Mouse (Mus musculus) forebrain, embryonic 11.5 days (tissue): ENCODE data around the gene A930033H14Rik. TPM values are rescaled to one million over a fixed set of nuclear protein-coding genes. Genes with fewer than 3 reads are reported as not detected.

ENCODE experiments used
- ATAC-seq: fragments of 200-750 bp; cut with Nextera tagmentation; replicated peaks from 2 replicates; pipeline ENCODE4 v1.8.0; 2017; ENCODE audit warnings: moderate TSS enrichment; ENCODE audit not compliant: low FRiP score
- DNase-seq: peaks from one replicate; pipeline ENCODE4 v3.0.0-alpha.2; 2017; ENCODE audit warnings: low spot score
- H3K27ac ChIP-seq: fragments of 300-500 bp; sonication (generic); 2 replicates; pipeline ENCODE4 v1.5.1; 2014; ENCODE audit warnings: low read depth, low read length
- H3K27me3 ChIP-seq: fragments of 300-500 bp; sonication (generic); 2 replicates; pipeline ENCODE4 v1.6.1; 2014; ENCODE audit warnings: mild to moderate bottlenecking, low read length, mixed read lengths; ENCODE audit not compliant: control insufficient read depth, insufficient read depth
- H3K36me3 ChIP-seq: fragments of 300-500 bp; sonication (generic); 2 replicates; pipeline ENCODE4 v1.6.1; 2014; ENCODE audit warnings: mild to moderate bottlenecking, low read length, moderate library complexity, mixed read lengths; ENCODE audit not compliant: control insufficient read depth, insufficient read depth
- H3K4me1 ChIP-seq: fragments of 300-500 bp; sonication (generic); replicated peaks from 2 replicates; pipeline ENCODE4 v1.6.1; 2014; ENCODE audit warnings: low read length, mixed read lengths; ENCODE audit not compliant: control insufficient read depth, insufficient read depth
- H3K4me2 ChIP-seq: fragments of 300-500 bp; sonication (generic); 2 replicates; pipeline ENCODE4 v1.6.1; 2014; ENCODE audit warnings: low read depth, mild to moderate bottlenecking, low read length, moderate library complexity, mixed read lengths; ENCODE audit not compliant: severe bottlenecking
- H3K4me3 ChIP-seq: fragments of 300-500 bp; sonication (generic); 2 replicates; pipeline ENCODE4 v1.5.1; 2014; ENCODE audit warnings: low read depth, low read length
- H3K9ac ChIP-seq: fragments of 300-500 bp; sonication (generic); 2 replicates; pipeline ENCODE4 v1.6.1; 2014; ENCODE audit warnings: low read length
- H3K9me3 ChIP-seq: fragments of 300-500 bp; sonication (generic); 2 replicates; pipeline ENCODE4 v1.6.1; 2016; ENCODE audit warnings: low read length, mixed read lengths; ENCODE audit not compliant: control insufficient read depth
- WGBS: fragments of 180-500 bp; shearing (Covaris S2); extraction: QIAGEN DNeasy Blood & Tissue Kit; methylation state at CpG from one replicate; pipeline ENCODE4 v1.1.7; 2014; 5-methylcytosine and 5-hydroxymethylcytosine counted together
- polyA plus RNA-seq: library from polyadenylated mRNA; unstranded; fragments of >200 nt; fragmentation: Nextera tagmentation; extraction: Ambion mirVana; gene quantifications from 2 replicates; pipeline ENCODE4 v1.2.1, GENCODE M21; 2014

The A930033H14Rik gene
- polyA plus RNA-seq, 1 experiment from 2014 or later, result 1.9 TPM

- ATAC-seq, result no peak
- Histone ChIP-seq H3K36me3 (no peaks in the 10 kb centered on the region; the same call in 1 of the 2 replicates), H3K4me1 (no peaks in the 10 kb centered on the region), H3K27me3 (no peaks in the 10 kb centered on the region), H3K9me3 (no peaks in the 10 kb centered on the region), H3K9ac (no peak overlapping the region), H3K4me2 (no peak overlapping the region), H3K27ac (no peak overlapping the region), H3K4me3 (no peak overlapping the region)
- 86% methylated on average over 3 of the region's 3 CpGs for WGBS
- DNase-seq, result no peak
Measured at GRCm38 (mm10) chr10:69221955-69222354, 9.1 kb upstream of the A930033H14Rik start.

DNA sequence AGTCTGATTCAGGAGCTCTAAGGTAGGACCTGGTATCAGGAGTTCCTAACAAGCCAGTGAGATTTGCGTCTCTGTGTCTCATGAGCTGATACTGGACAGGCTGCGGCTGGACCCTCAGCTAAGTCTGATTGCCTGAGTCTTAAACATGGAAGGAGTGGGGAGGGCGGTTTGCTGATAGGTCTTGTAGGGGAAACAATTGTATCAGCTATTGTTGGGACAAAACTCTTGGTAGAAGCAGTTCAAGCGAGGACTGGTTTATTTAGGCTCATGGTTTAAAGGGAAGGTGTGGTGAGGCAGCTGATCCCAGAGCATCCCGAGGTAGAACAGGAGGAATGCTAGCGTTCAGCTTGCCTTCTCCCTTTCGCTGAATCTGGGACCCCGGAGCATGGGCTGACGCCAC lies 8.2 kb upstream of the A930033H14Rik start:
- 94% methylated on average over 9 of the region's 9 CpGs for WGBS
- Histone ChIP-seq H3K36me3 (peaks cover 3% of the 10 kb centered on the region; the same call in 1 of the 2 replicates), H3K4me1 (no peaks in the 10 kb centered on the region), H3K9ac (no peak overlapping the region), H3K27ac (no peak overlapping the region), H3K9me3 (no peaks in the 10 kb centered on the region), H3K4me2 (no peak overlapping the region), H3K4me3 (no peak overlapping the region), H3K27me3 (no peaks in the 10 kb centered on the region)
- DNase-seq (no peak), ATAC-seq (no peak)

DNA sequence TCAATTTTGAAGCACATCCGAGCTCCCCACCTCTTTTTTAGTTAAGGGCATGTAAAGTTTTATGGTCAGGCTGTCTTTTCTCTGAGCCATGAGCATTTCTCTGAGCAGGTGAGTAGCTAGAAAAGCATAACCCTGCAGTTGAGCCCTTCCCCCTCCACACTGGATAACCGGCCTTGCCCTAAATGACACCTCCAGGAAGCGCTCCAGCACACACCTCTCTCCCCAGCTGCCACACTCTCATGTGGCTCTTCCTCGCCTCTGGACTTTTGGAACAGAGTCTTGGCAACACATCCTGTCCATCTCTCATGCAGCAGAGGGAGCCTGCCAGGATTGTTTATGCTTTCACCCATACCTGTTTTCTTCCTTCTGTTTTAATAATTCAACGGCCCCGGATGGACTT lies 7.4 kb upstream of the A930033H14Rik start:
- no peak for DNase-seq
- H3K36me3 ChIP-seq, result peaks cover 3% of the 10 kb centered on the region; the same call in 1 of the 2 replicates
- no peaks in the 10 kb centered on the region for H3K27me3 ChIP-seq
- no peaks in the 10 kb centered on the region for H3K4me1 ChIP-seq
- H3K27ac ChIP-seq, result no peak overlapping the region
- no peak overlapping the region for H3K4me2 ChIP-seq
- WGBS, result 86% methylated on average over 6 of the region's 6 CpGs
- no peak for ATAC-seq
- no peak overlapping the region for H3K9ac ChIP-seq
- no peak overlapping the region for H3K4me3 ChIP-seq
- H3K9me3 ChIP-seq, result no peaks in the 10 kb centered on the region

DNA sequence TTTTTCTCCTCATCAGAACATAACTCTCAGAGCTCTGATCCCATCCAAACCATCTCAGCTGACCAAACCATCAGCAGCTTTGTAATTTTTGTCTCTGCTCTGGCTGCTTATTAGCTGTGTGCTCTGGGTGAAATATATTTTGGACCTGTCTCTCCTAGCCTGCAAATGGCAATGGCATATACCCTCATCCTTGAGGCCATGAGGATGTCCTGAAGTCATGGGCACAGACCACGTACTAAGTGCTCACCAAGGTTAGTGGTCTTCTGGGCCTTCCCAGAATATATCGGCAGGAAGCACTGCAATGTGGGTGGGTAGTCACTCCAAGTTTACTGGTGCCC lies 6.4 kb upstream of the A930033H14Rik start:
- H3K4me2 ChIP-seq, result no peak overlapping the region
- peaks cover 3% of the 10 kb centered on the region; the same call in 1 of the 2 replicates for H3K36me3 ChIP-seq
- no peak overlapping the region for H3K4me3 ChIP-seq
- H3K27ac ChIP-seq, result no peak overlapping the region
- no peak for ATAC-seq
- no peak for DNase-seq
- no peaks in the 10 kb centered on the region for H3K9me3 ChIP-seq
- H3K9ac ChIP-seq, result no peak overlapping the region
- 96% methylated on average over 2 of the region's 2 CpGs for WGBS
- H3K4me1 ChIP-seq, result peaks cover under 1% of the 10 kb centered on the region; the same call in 1 of the 2 replicates
- no peaks in the 10 kb centered on the region for H3K27me3 ChIP-seq

DNA sequence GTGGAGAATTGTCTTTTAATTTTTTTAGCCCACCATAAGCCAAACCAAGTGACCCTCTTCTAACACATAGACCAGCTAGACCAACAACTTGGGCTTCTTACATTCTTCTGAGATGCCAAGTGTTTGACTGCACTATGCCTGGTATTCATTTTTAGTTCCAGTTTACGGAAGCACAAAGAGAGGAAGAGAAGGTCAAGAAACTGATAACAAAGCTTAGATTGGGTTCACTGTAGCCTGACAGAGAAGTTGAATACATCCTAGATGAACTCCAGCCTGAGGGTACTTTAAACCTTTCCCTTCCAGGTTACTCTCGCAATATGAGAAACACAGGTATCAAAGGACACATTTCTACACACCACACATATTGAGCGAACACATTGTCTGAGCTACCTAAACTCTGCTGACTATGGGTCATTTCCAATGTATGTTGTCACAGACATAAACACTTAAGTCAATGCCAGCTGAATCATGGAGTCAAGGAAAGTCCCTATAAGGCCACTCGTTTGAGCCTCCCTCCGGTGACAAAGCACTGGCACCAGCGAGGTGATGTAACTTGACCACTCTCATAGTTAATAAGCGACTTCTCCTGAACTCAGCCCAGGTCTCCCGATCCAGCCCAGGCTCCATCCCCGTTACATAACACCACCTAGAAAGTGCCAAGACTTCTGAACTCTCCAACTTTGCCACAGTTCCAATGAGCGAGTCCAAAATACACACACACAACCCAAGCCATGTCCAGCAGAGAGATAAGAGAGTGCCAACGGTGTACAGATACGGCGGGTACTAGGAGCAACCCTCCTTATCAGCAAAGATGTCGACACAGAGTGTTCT lies 5.8 kb upstream of the A930033H14Rik start:
- H3K4me3 ChIP-seq, result no peak overlapping the region
- no peaks in the 10 kb centered on the region for H3K9me3 ChIP-seq
- H3K27me3 ChIP-seq, result no peaks in the 10 kb centered on the region
- DNase-seq (no peak), ATAC-seq (no peak)
- H3K4me2 ChIP-seq, result no peak overlapping the region
- H3K36me3 ChIP-seq, result peaks cover 3% of the 10 kb centered on the region; the same call in 1 of the 2 replicates
- peaks cover 5% of the 10 kb centered on the region; the same call in 1 of the 2 replicates for H3K4me1 ChIP-seq
- no peak overlapping the region for H3K27ac ChIP-seq
- 91% methylated on average over 14 of the region's 14 CpGs for WGBS
- no peak overlapping the region for H3K9ac ChIP-seq

GRCm38 (mm10) chr10:69217127-69217690 lies 4.3 kb upstream of the A930033H14Rik start:
- ATAC-seq, result no peak
- Histone ChIP-seq H3K9ac (no peak overlapping the region), H3K4me2 (no peak overlapping the region), H3K4me3 (no peak overlapping the region), H3K4me1 (peaks cover 5% of the 10 kb centered on the region; the same call in 1 of the 2 replicates), H3K27me3 (no peaks in the 10 kb centered on the region), H3K27ac (no peak overlapping the region), H3K9me3 (no peaks in the 10 kb centered on the region), H3K36me3 (peaks cover 3% of the 10 kb centered on the region; the same call in 1 of the 2 replicates)
- 87% methylated on average over 4 of the region's 4 CpGs for WGBS
- no peak for DNase-seq

GRCm38 (mm10) chr10:69213986-69214385 lies 1.1 kb upstream of the A930033H14Rik start:
- Histone ChIP-seq H3K27me3 (no peaks in the 10 kb centered on the region), H3K9ac (peak overlapping the region; percentile 96), H3K4me1 (peaks cover 5% of the 10 kb centered on the region; the same call in 1 of the 2 replicates), H3K4me2 (peak overlapping the region; percentile 85), H3K9me3 (no peaks in the 10 kb centered on the region), H3K36me3 (peaks cover 3% of the 10 kb centered on the region; the same call in 1 of the 2 replicates), H3K4me3 (peak overlapping the region; percentile 68), H3K27ac (no peak overlapping the region)
- no peak for ATAC-seq
- no peak for DNase-seq
- WGBS, result 39% methylated on average over 5 of the region's 5 CpGs

DNA sequence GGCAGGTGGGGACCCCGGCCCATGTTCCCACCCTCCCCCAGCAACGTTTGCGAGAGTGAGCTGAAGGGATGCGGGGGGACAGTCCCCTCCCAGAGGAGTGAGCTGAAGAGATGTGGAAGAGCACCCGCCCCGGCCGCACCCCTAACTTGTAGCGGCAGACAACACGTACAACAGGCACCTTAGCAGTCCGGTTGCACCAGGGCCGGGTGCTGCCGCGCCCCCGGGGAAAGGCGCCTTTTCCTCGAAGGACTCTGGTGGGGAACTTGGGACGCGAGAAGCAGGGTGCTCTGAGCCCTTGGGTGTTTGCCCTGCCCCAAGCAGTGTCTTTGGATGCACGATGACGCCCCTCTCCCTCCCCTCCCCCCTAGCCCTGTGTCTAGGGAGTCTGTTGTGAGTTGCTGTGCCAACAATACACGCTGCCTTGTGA lies 566 bp upstream of the A930033H14Rik start:
- Histone ChIP-seq H3K4me3 (peak overlapping the region; percentile 68), H3K9ac (peak overlapping the region; percentile 96), H3K9me3 (no peaks in the 10 kb centered on the region), H3K27ac (peak overlapping the region; percentile 91), H3K4me2 (peak overlapping the region; percentile 85), H3K27me3 (no peaks in the 10 kb centered on the region), H3K36me3 (peaks cover 3% of the 10 kb centered on the region; the same call in 1 of the 2 replicates), H3K4me1 (peaks cover 5% of the 10 kb centered on the region; the same call in 1 of the 2 replicates)
- WGBS, result 1% methylated on average over 21 of the region's 21 CpGs
- ATAC-seq (peak; percentile 37), DNase-seq (peak; percentile 74)
